In the genomic region with DNA sequence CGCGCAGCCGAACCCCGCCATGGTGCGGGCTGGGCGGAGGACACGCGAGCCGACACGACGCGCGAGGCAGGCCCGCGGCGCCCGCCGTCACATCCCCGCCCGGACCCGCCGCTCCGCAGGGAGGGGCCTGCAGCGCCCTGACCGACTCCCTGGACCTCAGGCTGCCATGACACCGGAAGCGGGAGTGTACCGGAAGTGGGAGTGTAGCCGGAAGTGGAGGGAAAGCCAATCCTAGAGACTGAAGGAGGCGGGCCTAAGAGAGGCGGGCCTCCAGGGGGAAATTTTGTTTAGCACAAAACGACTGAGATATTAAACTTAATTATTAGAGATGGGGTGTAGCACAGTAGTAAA, we compare ENCODE assay signal across 8 mouse cellular contexts. TPM values are rescaled to one million over a fixed set of nuclear protein-coding genes. Genes with fewer than 3 reads are reported as not detected.
DNase-seq lines count a peak whose midpoint lies in the region; ATAC-seq and TF ChIP-seq lines count a peak whose summit lies in the region.

No protein-coding gene starts in this region.

- TF ChIP-seq POLR2A in testis, adult 2 months (IDR thresholded peaks at IDR 0.05; ENCODE audit: control insufficient read depth, low read depth, low read length): peak; percentile 68; the same call in 1 of the 2 replicates

- H3K9ac ChIP-seq in forebrain, postnatal 0 days: peak overlapping the region; percentile 74
- peak overlapping the region; percentile 78 for H3K9ac ChIP-seq in neural tube, embryonic 14.5 days (replicated peaks; ENCODE audit: low read depth, low read length)

- H3K9me3 ChIP-seq in G1E (replicated peaks): no peaks in the 10 kb centered on the region
- no peaks in the 10 kb centered on the region for H3K9me3 ChIP-seq in forebrain, postnatal 0 days (ENCODE audit: low read length)
- H3K9me3 ChIP-seq in neural tube, embryonic 14.5 days (ENCODE audit: control insufficient read depth, low read length): no peaks in the 10 kb centered on the region

- H3K27ac ChIP-seq in forebrain, postnatal 0 days (ENCODE audit: low read depth, low read length): no peak overlapping the region
- H3K27ac ChIP-seq in neural tube, embryonic 14.5 days (ENCODE audit: low read depth, low read length): 0 out of 2 replicates have a peak overlapping the region, but pooled peaks have one; percentile 60
- peak overlapping the region; percentile 14 for H3K27ac ChIP-seq in testis, adult 2 months (ENCODE audit: control insufficient read depth, insufficient read depth, low read depth, low read length)

- H3K4me2 ChIP-seq in forebrain, postnatal 0 days (ENCODE audit: low read depth): peak overlapping the region; percentile 86
- H3K4me2 ChIP-seq in neural tube, embryonic 14.5 days (ENCODE audit: low read depth, low read length): peak overlapping the region; percentile 56

- DNase-seq in G1E (ENCODE audit: low spot score): peak; percentile 27
- DNase-seq in cerebellum, adult 8-10 months: peak; percentile 84
- peak; percentile 91 for DNase-seq in forebrain, postnatal 0 days
- DNase-seq in heart, postnatal 36 days: peak; percentile 82 to 83
- DNase-seq in layer of hippocampus, adult 18-20 months (ENCODE audit: low spot score in 2 of 2): peak; percentile 86 to 89
- DNase-seq in lung, adult 18-20 months: peak; percentile 87 to 91

- no peak for TF ChIP-seq CTCF in G1E (IDR thresholded peaks at IDR 0.05; ENCODE audit: low read depth, low read length)
- no peak for TF ChIP-seq CTCF in forebrain, postnatal 0 days (IDR thresholded peaks at IDR 0.05; ENCODE audit: low read depth)
- no peak for TF ChIP-seq CTCF in testis, adult 2 months (IDR thresholded peaks at IDR 0.05; ENCODE audit: control insufficient read depth, insufficient read depth, insufficient replicate concordance, low read depth, low read length)

- peak overlapping the region; percentile 65 for H3K4me3 ChIP-seq in G1E (ENCODE audit: low read depth, low read length)
- H3K4me3 ChIP-seq in forebrain, postnatal 0 days (ENCODE audit: low read depth, low read length): peak overlapping the region; percentile 60
- peak overlapping the region; percentile 66 for H3K4me3 ChIP-seq in neural tube, embryonic 14.5 days (ENCODE audit: low read depth, low read length)
- H3K4me3 ChIP-seq in testis, adult 2 months (ENCODE audit: control insufficient read depth, low read depth, low read length): peak overlapping the region; percentile 72

- no peaks in the 10 kb centered on the region for H3K36me3 ChIP-seq in G1E (replicated peaks)
- no peaks in the 10 kb centered on the region for H3K36me3 ChIP-seq in forebrain, postnatal 0 days (ENCODE audit: insufficient read depth)
- H3K36me3 ChIP-seq in neural tube, embryonic 14.5 days (ENCODE audit: control insufficient read depth, insufficient read depth, low read length): no peaks in the 10 kb centered on the region
- no peaks in the 10 kb centered on the region for H3K36me3 ChIP-seq in testis, adult 2 months (ENCODE audit: control insufficient read depth, insufficient read depth, low read length)

- WGBS in forebrain, postnatal 0 days: 4% methylated on average over 32 of the region's 32 CpGs
- 17% methylated on average over 32 of the region's 32 CpGs for WGBS in neural tube, embryonic 14.5 days

- ATAC-seq in G1E (ENCODE audit: extremely low read depth, insufficient number of reproducible peaks, low FRiP score, poor library complexity, severe bottlenecking): peak; percentile 93
- ATAC-seq in forebrain, postnatal 0 days: peak; percentile 100
- peak; percentile 100 for ATAC-seq in neural tube, embryonic 14.5 days (ENCODE audit: low read depth)

- intact Hi-C loops in heart, postnatal 36 days (cut with DNase I): no loop called here

- H3K27me3 ChIP-seq in G1E (ENCODE audit: insufficient read depth, low read length): no peaks in the 10 kb centered on the region
- no peaks in the 10 kb centered on the region for H3K27me3 ChIP-seq in forebrain, postnatal 0 days (ENCODE audit: insufficient read depth, low read length)
- H3K27me3 ChIP-seq in neural tube, embryonic 14.5 days (ENCODE audit: control insufficient read depth, insufficient read depth, low read length): no peaks in the 10 kb centered on the region
- no peaks in the 10 kb centered on the region for H3K27me3 ChIP-seq in testis, adult 2 months (ENCODE audit: control insufficient read depth, insufficient read depth, low read length)

- peaks cover 3% of the 10 kb centered on the region; the same call in 1 of the 2 replicates for H3K4me1 ChIP-seq in G1E (ENCODE audit: insufficient read depth, low read depth, low read length)
- no peaks in the 10 kb centered on the region for H3K4me1 ChIP-seq in forebrain, postnatal 0 days (ENCODE audit: insufficient read depth)
- no peaks in the 10 kb centered on the region for H3K4me1 ChIP-seq in neural tube, embryonic 14.5 days (ENCODE audit: control insufficient read depth, insufficient read depth, low read length)
- no peaks in the 10 kb centered on the region; the same call in 1 of the 2 replicates for H3K4me1 ChIP-seq in testis, adult 2 months (ENCODE audit: control insufficient read depth, insufficient read depth, low read length)

RNA-seq across cellular contexts. Expression of gene Sh2d1b1, which starts 21.6 kb away (rescaled TPM):
- total RNA-seq in G1E (2014; fragmentation: Nextera tagmentation) (not detected in 2 replicates), G1E (2017) (0.06 and 0.16 TPM in 2 replicates)
- not detected in 2 replicates for polyA plus RNA-seq in G1E (2012)
- not detected in 2 replicates for total RNA-seq in forebrain, postnatal 0 days (2014; rRNA removed)
- not detected in 2 replicates for polyA plus RNA-seq in forebrain, postnatal 0 days (2015; fragmentation: Nextera tagmentation; extraction: Ambion mirVana)
- under 1 TPM in 1 of 2 experiments, not detected in 1; 0.11 TPM for total RNA-seq in heart, postnatal 36 days (2021)
- not detected for total RNA-seq in layer of hippocampus, adult 18-20 months (2021)
- not detected in 2 replicates for polyA plus RNA-seq in neural tube, embryonic 14.5 days (2014; fragmentation: Nextera tagmentation; extraction: Ambion mirVana)
- 0.05 and 0.06 TPM in 2 replicates for polyA plus RNA-seq in testis, adult 2 months (2012; rRNA removed)

RNA-seq across cellular contexts. Expression of gene Sh2d1b2, which starts 23.0 kb away (rescaled TPM):
- total RNA-seq in G1E (2014; fragmentation: Nextera tagmentation) (not detected in 2 replicates), G1E (2017) (0.16 TPM in 1 of 2 replicates, not detected in the other)
- not detected in 2 replicates for polyA plus RNA-seq in G1E (2012)
- not detected in 2 replicates for total RNA-seq in forebrain, postnatal 0 days (2014; rRNA removed)
- polyA plus RNA-seq in forebrain, postnatal 0 days (2015; fragmentation: Nextera tagmentation; extraction: Ambion mirVana): not detected in 2 replicates
- total RNA-seq in heart, postnatal 36 days (2021): not detected
- not detected for total RNA-seq in layer of hippocampus, adult 18-20 months (2021)
- polyA plus RNA-seq in neural tube, embryonic 14.5 days (2014; fragmentation: Nextera tagmentation; extraction: Ambion mirVana): not detected in 2 replicates
- not detected in 2 replicates for polyA plus RNA-seq in testis, adult 2 months (2012; rRNA removed)

RNA-seq across cellular contexts. Expression of gene Uhmk1, which starts 40.3 kb away (rescaled TPM):
- total RNA-seq in G1E (2014; fragmentation: Nextera tagmentation) (85.0 and 85.1 TPM in 2 replicates), G1E (2017) (70.1 and 86.0 TPM in 2 replicates)
- 2.5 and 3.3 TPM in 2 replicates for polyA plus RNA-seq in G1E (2012)
- 34.5 and 44.1 TPM in 2 replicates for total RNA-seq in forebrain, postnatal 0 days (2014; rRNA removed)
- 4.7 and 6.8 TPM in 2 replicates for polyA plus RNA-seq in forebrain, postnatal 0 days (2015; fragmentation: Nextera tagmentation; extraction: Ambion mirVana)
- total RNA-seq in heart, postnatal 36 days (2021): 10 to 100 TPM; 18.1 to 19.2 TPM
- total RNA-seq in layer of hippocampus, adult 18-20 months (2021): 100 to 1,000 TPM; 147 to 148 TPM
- polyA plus RNA-seq in neural tube, embryonic 14.5 days (2014; fragmentation: Nextera tagmentation; extraction: Ambion mirVana): 11.3 and 18.1 TPM in 2 replicates
- polyA plus RNA-seq in testis, adult 2 months (2012; rRNA removed): 3.3 and 4.5 TPM in 2 replicates

RNA-seq across cellular contexts. Expression of gene Gm7694, which starts 50.6 kb away (rescaled TPM):
- 2.3 and 2.7 TPM in 2 replicates for total RNA-seq in G1E (2014; fragmentation: Nextera tagmentation)
- total RNA-seq in G1E (2017): 0.41 and 0.76 TPM in 2 replicates
- polyA plus RNA-seq in G1E (2012): 0.37 and 0.79 TPM in 2 replicates
- 1.2 and 2.4 TPM in 2 replicates for total RNA-seq in forebrain, postnatal 0 days (2014; rRNA removed)
- 0.39 and 0.85 TPM in 2 replicates for polyA plus RNA-seq in forebrain, postnatal 0 days (2015; fragmentation: Nextera tagmentation; extraction: Ambion mirVana)
- 10 to 100 TPM; 10.2 to 11.9 TPM for total RNA-seq in heart, postnatal 36 days (2021)
- 1 to 10 TPM; 3.8 to 3.9 TPM for total RNA-seq in layer of hippocampus, adult 18-20 months (2021)
- polyA plus RNA-seq in neural tube, embryonic 14.5 days (2014; fragmentation: Nextera tagmentation; extraction: Ambion mirVana): 2.2 and 2.9 TPM in 2 replicates
- 1.5 and 2.6 TPM in 2 replicates for polyA plus RNA-seq in testis, adult 2 months (2012; rRNA removed)

RNA-seq across cellular contexts. Expression of gene Spata46, which starts 53.1 kb away (rescaled TPM):
- total RNA-seq in G1E (2014; fragmentation: Nextera tagmentation) (not detected in 2 replicates), G1E (2017) (not detected in 2 replicates)
- polyA plus RNA-seq in G1E (2012): not detected in 2 replicates
- total RNA-seq in forebrain, postnatal 0 days (2014; rRNA removed): not detected in 2 replicates
- not detected in 2 replicates for polyA plus RNA-seq in forebrain, postnatal 0 days (2015; fragmentation: Nextera tagmentation; extraction: Ambion mirVana)
- total RNA-seq in heart, postnatal 36 days (2021): not detected
- not detected for total RNA-seq in layer of hippocampus, adult 18-20 months (2021)
- 1.3 and 1.9 TPM in 2 replicates for polyA plus RNA-seq in neural tube, embryonic 14.5 days (2014; fragmentation: Nextera tagmentation; extraction: Ambion mirVana)
- 881 and 963 TPM in 2 replicates for polyA plus RNA-seq in testis, adult 2 months (2012; rRNA removed)

Comparison
In these comparisons a context has a peak if more than half of its experiments do, and no peak if none do; other contexts are left out.
1. DNase-seq: peak in every context shown above with its lines; median percentile 91 in forebrain, postnatal 0 days; 89 in lung, adult 18-20 months; 88 in layer of hippocampus, adult 18-20 months; 84 in cerebellum, adult 8-10 months; 82 in heart, postnatal 36 days; 27 in G1E.